Mouse (Mus musculus) liver, embryonic 12.5 days (tissue): Measurements from ENCODE around the gene Senp3. TPM values are rescaled to one million over a fixed set of nuclear protein-coding genes. Genes with fewer than 3 reads are reported as not detected.

Experiments used
- ATAC-seq: fragments of 200-750 bp; cut with Nextera tagmentation; 2 replicates; pipeline ENCODE4 v1.8.0; 2017; ENCODE audit warnings: moderate number of reproducible peaks, mild to moderate bottlenecking, moderate library complexity
- H3K27ac ChIP-seq: fragments of 300-500 bp; sonication (generic); 2 replicates; pipeline ENCODE4 v1.5.1; 2016; ENCODE audit warnings: mild to moderate bottlenecking
- H3K27me3 ChIP-seq: fragments of 300-500 bp; sonication (generic); replicated peaks from 2 replicates; pipeline ENCODE4 v1.6.1; 2016; ENCODE audit warnings: mild to moderate bottlenecking, moderate library complexity
- H3K36me3 ChIP-seq: fragments of 300-500 bp; sonication (generic); 2 replicates; pipeline ENCODE4 v1.6.1; 2016; ENCODE audit warnings: mild to moderate bottlenecking, moderate library complexity
- H3K4me1 ChIP-seq: fragments of 300-500 bp; sonication (generic); 2 replicates; pipeline ENCODE4 v1.6.1; 2016
- H3K4me2 ChIP-seq: fragments of 300-500 bp; sonication (generic); 2 replicates; pipeline ENCODE4 v1.6.1; 2016; ENCODE audit warnings: mild to moderate bottlenecking, moderate library complexity
- H3K4me3 ChIP-seq: fragments of 300-500 bp; sonication (generic); 2 replicates; pipeline ENCODE4 v1.5.1; 2016; ENCODE audit warnings: mild to moderate bottlenecking, moderate library complexity
- H3K9ac ChIP-seq: fragments of 300-500 bp; sonication (generic); 2 replicates; pipeline ENCODE4 v1.6.1; 2016; ENCODE audit warnings: mild to moderate bottlenecking, moderate library complexity
- H3K9me3 ChIP-seq: fragments of 300-500 bp; sonication (generic); replicated peaks from 2 replicates; pipeline ENCODE4 v1.6.1; 2016; ENCODE audit warnings: mild to moderate bottlenecking, moderate library complexity
- WGBS: fragments of 180-500 bp; shearing (Covaris S2); methylation state at CpG from one replicate; pipeline ENCODE4 v1.1.7; 2016; ENCODE audit not compliant: insufficient replicate concordance; 5-methylcytosine and 5-hydroxymethylcytosine counted together
- polyA plus RNA-seq: library from polyadenylated mRNA; unstranded; fragments of >200 nt; fragmentation: Nextera tagmentation; extraction: Ambion mirVana; gene quantifications from 2 replicates; pipeline ENCODE4 v1.2.1, GENCODE M21; 2016

Gene Senp3
- polyA plus RNA-seq, 1 experiment from 2014 or later = 56.2 TPM

DNA sequence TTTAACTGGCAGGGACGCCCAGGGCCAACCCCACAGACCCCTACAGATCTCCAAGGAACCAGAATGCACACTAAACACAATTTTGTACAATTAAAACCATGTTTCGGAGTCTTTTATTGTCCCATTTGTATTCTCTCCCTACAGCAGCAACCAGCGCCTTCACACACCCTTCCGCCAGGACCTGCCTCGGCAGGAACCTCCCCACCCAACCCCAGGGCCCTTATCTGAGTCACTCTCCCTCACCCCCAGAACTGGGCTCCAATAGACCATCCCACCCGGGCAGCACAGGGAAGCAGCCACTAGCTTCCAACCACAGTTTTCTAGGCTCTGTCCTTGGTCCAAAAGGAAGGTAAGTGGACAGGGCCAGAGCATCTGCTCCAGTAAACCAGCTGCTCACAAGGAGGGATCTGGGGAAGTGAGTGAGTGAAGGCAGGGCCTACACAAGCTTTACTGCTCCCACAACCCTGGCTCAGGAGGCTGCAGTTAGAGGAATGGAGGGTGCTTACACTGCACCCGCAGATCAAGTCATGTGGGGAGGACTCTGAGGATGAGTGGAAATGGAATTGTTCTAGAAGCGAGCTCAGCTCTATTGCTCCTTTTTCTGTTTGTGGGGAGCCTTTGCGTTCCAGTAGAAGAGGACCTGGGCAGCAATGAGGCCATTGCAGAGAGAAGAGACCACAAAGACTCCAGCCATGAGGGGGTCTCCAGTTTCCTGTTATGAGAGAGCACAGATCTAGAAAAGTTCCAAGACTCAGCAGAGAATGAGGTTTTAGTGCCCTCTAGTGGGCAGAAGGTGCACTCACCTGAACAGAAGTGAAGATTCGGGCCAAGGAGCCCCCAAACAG is 25.0 kb downstream of the Senp3 start:
- Histone ChIP-seq H3K9me3 (no peaks in the 10 kb centered on the region), H3K4me3 (no peak overlapping the region), H3K36me3 (peaks cover 75% of the 10 kb centered on the region), H3K9ac (peak overlapping the region; percentile 40), H3K27ac (peak overlapping the region; percentile 34), H3K4me1 (peaks cover 60% of the 10 kb centered on the region), H3K27me3 (no peaks in the 10 kb centered on the region), H3K4me2 (peak overlapping the region; percentile 30)
- 58% methylated on average over 10 of the region's 10 CpGs for WGBS
- peak; percentile 56; the same call in 1 of the 2 replicates for ATAC-seq

GRCm38 (mm10) chr11:69656065-69656455 is 25.8 kb downstream of the Senp3 start:
- Histone ChIP-seq H3K9ac (peak overlapping the region; percentile 40; the same call in 1 of the 2 replicates), H3K4me2 (peak overlapping the region; percentile 30; the same call in 1 of the 2 replicates), H3K4me3 (no peak overlapping the region), H3K4me1 (peaks cover 53% of the 10 kb centered on the region), H3K27ac (0 out of 2 replicates have a peak overlapping the region, but pooled peaks have one; percentile 34), H3K9me3 (no peaks in the 10 kb centered on the region), H3K36me3 (peaks cover 83% of the 10 kb centered on the region), H3K27me3 (no peaks in the 10 kb centered on the region)
- 83% methylated on average over 5 of the region's 5 CpGs for WGBS
- no peak for ATAC-seq

GRCm38 (mm10) chr11:69655264-69656064 is 26.4 kb downstream of the Senp3 start, which contains the start of gene Sox15:
Gene Sox15 (plus strand): TSS chr11:69655314.
- Histone ChIP-seq H3K9me3 (no peaks in the 10 kb centered on the region), H3K4me3 (no peak within 1 kb of the TSS), H3K9ac (peak within 1 kb of the TSS; percentile 13; the same call in 1 of the 2 replicates), H3K27me3 (no peaks in the 10 kb centered on the region), H3K27ac (peak within 1 kb of the TSS; percentile 34), H3K4me2 (no peak within 1 kb of the TSS), H3K36me3 (peaks cover 88% of the 10 kb centered on the region), H3K4me1 (peaks cover 47% of the 10 kb centered on the region)
- peak; percentile 63; the same call in 1 of the 2 replicates for ATAC-seq
- WGBS = 42% methylated on average over 34 of the region's 34 CpGs

DNA sequence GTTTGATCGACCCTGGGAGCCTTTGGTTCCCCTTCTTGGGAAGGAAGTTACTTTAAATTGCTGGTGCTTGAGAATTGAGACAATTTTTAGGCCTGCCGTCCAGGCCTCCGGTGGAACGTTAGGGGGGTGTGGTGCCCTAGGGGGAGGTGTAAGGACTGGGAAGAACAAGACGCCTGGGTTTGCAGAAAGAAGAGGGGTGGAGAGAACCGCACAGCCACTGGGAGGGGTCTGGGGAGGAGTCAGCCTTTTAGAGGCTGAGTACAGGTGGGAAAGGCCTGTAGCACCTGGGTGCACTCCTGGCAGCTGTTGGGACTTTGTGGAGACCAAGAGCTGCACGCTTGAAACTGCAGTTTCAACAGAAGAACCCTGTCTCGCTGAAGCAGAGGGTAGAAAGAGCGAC is 27.1 kb downstream of the Senp3 start:
- Histone ChIP-seq H3K4me1 (peaks cover 45% of the 10 kb centered on the region), H3K9ac (no peak overlapping the region), H3K4me3 (no peak overlapping the region), H3K4me2 (no peak overlapping the region), H3K9me3 (no peaks in the 10 kb centered on the region), H3K27me3 (no peaks in the 10 kb centered on the region), H3K36me3 (peaks cover 89% of the 10 kb centered on the region), H3K27ac (peak overlapping the region; percentile 22; the same call in 1 of the 2 replicates)
- ATAC-seq = no peak
- 43% methylated on average over 9 of the region's 9 CpGs for WGBS

DNA sequence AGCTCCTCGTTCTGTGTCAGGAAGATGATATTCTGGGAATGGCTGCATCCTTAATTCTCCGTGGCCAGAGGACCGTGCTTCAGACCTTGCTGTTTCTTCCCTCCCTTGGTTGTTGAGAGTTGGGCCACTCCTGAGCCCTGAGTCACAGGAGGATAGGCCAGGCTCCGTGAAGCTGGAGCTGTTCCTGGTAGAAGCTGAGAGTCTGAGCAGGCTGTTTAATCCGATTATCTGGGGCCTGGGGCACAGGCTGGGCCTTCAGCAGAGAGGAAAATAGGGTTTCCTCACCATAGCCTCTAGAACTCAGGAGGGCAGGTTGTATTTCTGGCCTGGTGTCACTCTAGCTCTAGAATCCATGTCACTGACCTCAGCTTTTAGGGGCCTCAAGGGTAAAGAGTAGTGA is 28.5 kb downstream of the Senp3 start:
- Histone ChIP-seq H3K27ac (no peak overlapping the region), H3K9me3 (no peaks in the 10 kb centered on the region), H3K4me1 (peaks cover 45% of the 10 kb centered on the region), H3K4me2 (no peak overlapping the region), H3K9ac (no peak overlapping the region), H3K27me3 (no peaks in the 10 kb centered on the region), H3K4me3 (no peak overlapping the region), H3K36me3 (peaks cover 91% of the 10 kb centered on the region)
- ATAC-seq = no peak
- 73% methylated on average over 5 of the region's 5 CpGs for WGBS

- no peaks in the 10 kb centered on the region for H3K4me1 ChIP-seq
- H3K4me2 ChIP-seq = no peak overlapping the region
- 90% methylated on average over 5 of the region's 5 CpGs for WGBS
- ATAC-seq = no peak
- no peaks in the 10 kb centered on the region for H3K9me3 ChIP-seq
- H3K4me3 ChIP-seq = no peak overlapping the region
- peaks cover 99% of the 10 kb centered on the region for H3K36me3 ChIP-seq
- no peaks in the 10 kb centered on the region for H3K27me3 ChIP-seq
- no peak overlapping the region for H3K9ac ChIP-seq
- H3K27ac ChIP-seq = no peak overlapping the region
Measured at GRCm38 (mm10) chr11:69645860-69646259, 36.0 kb downstream of the Senp3 start.

DNA sequence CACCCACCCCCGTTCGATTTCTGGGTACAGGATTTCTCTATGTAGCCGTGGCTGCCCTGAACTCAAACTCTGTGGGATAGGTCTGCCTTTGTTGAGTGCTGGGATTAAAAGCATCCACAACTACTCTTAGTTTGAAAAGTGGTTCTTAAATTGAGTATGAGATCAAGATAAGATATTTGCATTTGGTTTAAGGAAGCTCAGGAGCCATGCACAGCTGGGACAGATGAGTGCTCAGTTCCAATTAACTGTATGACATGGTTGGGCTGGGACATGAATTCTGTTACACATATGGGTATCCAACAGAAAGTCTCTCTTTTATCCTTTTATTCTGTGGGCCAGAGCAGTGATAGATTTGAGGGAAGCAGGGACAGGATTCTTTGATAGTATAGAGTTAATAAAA is 46.4 kb downstream of the Senp3 start:
- peak overlapping the region; percentile 31; the same call in 1 of the 2 replicates for H3K9ac ChIP-seq
- H3K9me3 ChIP-seq = no peaks in the 10 kb centered on the region
- peak overlapping the region; percentile 40; the same call in 1 of the 2 replicates for H3K27ac ChIP-seq
- H3K4me1 ChIP-seq = peaks cover 45% of the 10 kb centered on the region
- no peak for ATAC-seq
- no peak overlapping the region for H3K4me3 ChIP-seq
- H3K36me3 ChIP-seq = peaks cover 39% of the 10 kb centered on the region
- WGBS = 82% methylated on average over 3 of the region's 3 CpGs
- H3K27me3 ChIP-seq = no peaks in the 10 kb centered on the region
- peak overlapping the region; percentile 86 for H3K4me2 ChIP-seq

DNA sequence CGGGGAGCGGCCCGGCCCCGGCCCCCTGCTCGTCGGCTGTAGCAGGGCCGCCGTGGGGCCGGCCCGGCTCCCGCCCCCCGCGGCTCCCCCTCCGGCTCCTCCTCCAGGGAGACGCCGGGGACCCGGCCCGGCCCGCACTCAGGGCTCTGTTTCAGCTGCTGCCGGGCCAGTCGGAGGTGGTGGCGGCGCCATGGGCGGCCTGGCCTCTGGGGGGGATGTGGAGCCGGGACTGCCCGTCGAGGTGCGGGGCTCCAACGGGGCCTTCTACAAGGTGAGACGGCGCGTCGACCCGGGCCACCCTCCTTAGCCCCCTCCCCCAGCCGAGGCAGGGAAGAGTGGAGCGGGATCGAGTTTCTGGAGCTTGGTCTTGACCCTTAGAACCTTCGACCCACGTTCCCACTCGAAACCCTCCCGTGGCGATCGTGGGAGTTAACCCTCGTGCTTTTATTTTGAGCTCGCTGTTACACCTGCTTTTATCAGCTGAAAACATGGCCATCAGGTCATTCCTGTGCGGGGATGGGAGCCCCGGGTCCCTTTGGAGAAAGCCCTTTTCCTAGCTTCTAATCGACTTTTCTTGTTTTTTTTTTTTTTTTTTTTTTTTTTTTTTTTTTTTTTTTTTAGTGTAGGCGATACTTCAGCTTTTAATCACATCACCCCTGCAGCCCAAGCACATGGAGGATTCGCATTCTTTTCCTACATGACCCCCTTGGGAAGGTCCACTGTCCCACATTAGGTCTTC is 48.6 kb downstream of the Senp3 start:
- Histone ChIP-seq H3K4me1 (peaks cover 48% of the 10 kb centered on the region), H3K4me2 (peak overlapping the region; percentile 86), H3K9me3 (no peaks in the 10 kb centered on the region), H3K27ac (peak overlapping the region; percentile 98), H3K4me3 (peak overlapping the region; percentile 98), H3K9ac (peak overlapping the region; percentile 99), H3K36me3 (peaks cover 22% of the 10 kb centered on the region), H3K27me3 (no peaks in the 10 kb centered on the region)
- under 1% methylated on average over 42 of the region's 50 CpGs for WGBS
- ATAC-seq = peak; percentile 60

- H3K27me3 ChIP-seq = no peaks in the 10 kb centered on the region
- under 1% methylated on average over 48 of the region's 56 CpGs for WGBS
- peak within 1 kb of the TSS; percentile 99 for H3K9ac ChIP-seq
- H3K4me3 ChIP-seq = peak within 1 kb of the TSS; percentile 98
- peak within 1 kb of the TSS; percentile 86 for H3K4me2 ChIP-seq
- peaks cover 14% of the 10 kb centered on the region for H3K36me3 ChIP-seq
- H3K27ac ChIP-seq = peak within 1 kb of the TSS; percentile 98
- peaks cover 48% of the 10 kb centered on the region for H3K4me1 ChIP-seq
- peak; percentile 95 for ATAC-seq
- H3K9me3 ChIP-seq = no peaks in the 10 kb centered on the region
Measured at GRCm38 (mm10) chr11:69632284-69633089, 49.4 kb downstream of the Senp3 start, which contains the start of gene Fxr2. Gene Fxr2 (plus strand): TSS chr11:69632990.

DNA sequence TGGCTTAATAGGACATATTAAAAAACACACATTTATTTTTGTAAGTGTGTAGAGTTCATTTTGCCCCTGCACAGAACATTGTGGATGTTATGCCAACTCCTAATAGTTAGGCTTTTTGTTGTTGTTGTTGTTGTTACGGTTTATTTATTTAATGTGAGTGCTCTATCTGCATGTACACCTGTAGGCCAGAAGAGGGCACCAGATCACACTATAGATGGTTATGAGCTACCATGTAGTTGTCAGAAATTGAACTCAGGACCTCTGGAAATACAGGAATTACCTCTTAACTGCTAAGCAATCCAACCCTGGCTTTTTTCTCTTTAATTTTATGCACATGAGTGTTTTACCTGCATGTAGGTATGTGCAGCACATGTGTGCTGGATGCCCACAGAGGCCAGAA is 52.1 kb downstream of the Senp3 start:
- no peak overlapping the region for H3K9ac ChIP-seq
- H3K4me2 ChIP-seq = no peak overlapping the region
- H3K4me1 ChIP-seq = peaks cover 26% of the 10 kb centered on the region
- H3K4me3 ChIP-seq = no peak overlapping the region
- H3K36me3 ChIP-seq = no peaks in the 10 kb centered on the region
- H3K27me3 ChIP-seq = no peaks in the 10 kb centered on the region
- ATAC-seq = no peak
- no peak overlapping the region for H3K27ac ChIP-seq
- no peaks in the 10 kb centered on the region for H3K9me3 ChIP-seq
- WGBS = 63% methylated on average over 1 of the region's 1 CpGs

GRCm38 (mm10) chr11:69628286-69628685 is 53.6 kb downstream of the Senp3 start:
- no peak overlapping the region for H3K9ac ChIP-seq
- H3K36me3 ChIP-seq = no peaks in the 10 kb centered on the region
- WGBS = 31% methylated on average over 6 of the region's 6 CpGs
- no peaks in the 10 kb centered on the region for H3K27me3 ChIP-seq
- H3K4me1 ChIP-seq = peaks cover 16% of the 10 kb centered on the region
- no peaks in the 10 kb centered on the region for H3K9me3 ChIP-seq
- no peak overlapping the region for H3K4me2 ChIP-seq
- no peak overlapping the region for H3K27ac ChIP-seq
- H3K4me3 ChIP-seq = no peak overlapping the region
- no peak for ATAC-seq
